Mouse (Mus musculus) CD4-positive, CD25-positive, alpha-beta regulatory T cell, adult 2 months (primary cell): ENCODE data around the gene Doc2a.
A peak's percentile ranks its signal among the peaks of the same experiment; 100 is the strongest.

Experiments
- DNase-seq: peaks from one replicate; pipeline ENCODE4 v3.0.0-alpha.2; 2012; ENCODE audit warnings: low read depth, low spot score

Gene Doc2a

DNA sequence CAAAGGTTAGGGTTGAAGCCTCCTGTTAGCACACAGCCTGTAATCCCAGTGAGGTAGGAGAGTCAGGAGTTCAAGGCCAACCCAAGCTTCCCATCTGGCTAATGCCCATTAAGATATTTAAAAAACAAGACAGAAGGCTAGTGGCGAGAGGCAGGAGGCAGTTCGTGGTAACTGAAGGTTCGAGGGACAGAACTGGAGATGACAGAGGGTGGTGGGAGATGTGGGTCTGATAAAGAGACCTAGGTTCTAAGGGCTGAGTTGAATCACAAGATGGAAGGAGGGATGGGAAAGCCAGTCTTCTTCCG, at the start of gene Doc2a:
Gene Doc2a (plus strand): TSS at position 301 of the 305 bp plus-strand sequence.
- no peak for DNase-seq

DNA sequence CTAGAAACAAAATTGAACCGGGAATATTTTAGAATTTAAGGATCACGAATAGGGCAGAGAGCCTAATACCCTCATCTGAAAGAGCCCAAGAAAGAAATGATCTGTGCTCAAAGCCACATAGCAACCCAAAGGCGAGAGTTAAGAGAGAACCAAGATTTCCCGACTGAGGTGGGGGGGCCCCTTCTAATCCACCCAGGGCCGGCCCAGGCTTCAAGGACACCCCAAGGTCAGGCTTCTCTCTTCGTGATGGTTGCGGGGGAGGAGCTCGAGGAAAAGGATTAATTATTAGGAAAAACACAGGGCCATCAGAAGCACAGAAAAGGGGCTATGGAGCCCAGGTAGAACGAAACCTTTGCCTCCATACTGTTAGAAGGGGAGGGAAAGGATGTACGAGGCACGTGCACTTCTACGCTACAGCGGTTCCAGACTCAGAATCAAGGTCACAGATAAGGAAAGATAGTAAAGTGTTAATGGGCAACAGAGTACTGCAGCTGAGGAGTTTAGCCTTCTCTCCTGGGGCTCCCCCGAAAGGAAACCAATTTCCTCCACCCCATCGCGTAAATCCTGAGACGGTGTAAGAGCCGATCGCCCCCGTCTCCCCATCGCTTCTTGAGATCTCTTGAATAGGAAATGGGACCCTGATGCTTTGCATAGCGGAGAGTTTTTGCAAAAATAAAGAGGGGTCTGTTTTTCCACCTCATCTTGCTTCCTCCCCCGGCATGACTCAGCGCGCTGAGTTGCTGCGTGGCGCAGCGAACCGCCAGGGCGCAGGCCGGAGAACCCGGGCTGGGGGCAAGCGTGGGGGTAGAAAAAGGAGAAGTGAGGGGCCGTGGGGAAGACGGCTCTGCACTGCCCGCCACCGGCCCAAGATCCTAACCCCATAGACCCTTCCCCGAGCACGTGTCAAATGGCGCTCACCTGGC, 48.8 kb upstream of the Doc2a start:
- DNase-seq, result peak; percentile 67

DNA sequence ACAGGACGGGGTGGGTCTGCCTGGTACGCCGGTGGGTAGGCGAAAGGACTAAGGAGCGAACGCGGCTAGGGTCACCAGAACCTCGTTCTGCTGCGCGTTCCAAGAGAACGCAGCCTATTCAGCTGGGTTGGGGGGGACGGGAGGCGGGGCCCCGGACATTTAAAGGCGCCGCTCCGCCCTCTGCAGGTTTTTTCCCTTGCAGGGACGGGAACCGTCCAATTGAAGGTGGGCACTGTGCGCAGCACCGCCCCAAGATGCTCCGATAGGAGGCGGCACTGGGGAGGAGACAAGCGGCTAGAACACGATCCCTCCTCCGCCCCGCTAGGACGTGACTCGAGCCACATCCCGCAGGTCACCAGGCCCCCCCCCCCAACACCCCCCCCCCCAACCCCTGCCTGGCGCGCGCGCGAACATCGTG, 48.2 kb upstream of the Doc2a start:
- peak; percentile 97 for DNase-seq

DNA sequence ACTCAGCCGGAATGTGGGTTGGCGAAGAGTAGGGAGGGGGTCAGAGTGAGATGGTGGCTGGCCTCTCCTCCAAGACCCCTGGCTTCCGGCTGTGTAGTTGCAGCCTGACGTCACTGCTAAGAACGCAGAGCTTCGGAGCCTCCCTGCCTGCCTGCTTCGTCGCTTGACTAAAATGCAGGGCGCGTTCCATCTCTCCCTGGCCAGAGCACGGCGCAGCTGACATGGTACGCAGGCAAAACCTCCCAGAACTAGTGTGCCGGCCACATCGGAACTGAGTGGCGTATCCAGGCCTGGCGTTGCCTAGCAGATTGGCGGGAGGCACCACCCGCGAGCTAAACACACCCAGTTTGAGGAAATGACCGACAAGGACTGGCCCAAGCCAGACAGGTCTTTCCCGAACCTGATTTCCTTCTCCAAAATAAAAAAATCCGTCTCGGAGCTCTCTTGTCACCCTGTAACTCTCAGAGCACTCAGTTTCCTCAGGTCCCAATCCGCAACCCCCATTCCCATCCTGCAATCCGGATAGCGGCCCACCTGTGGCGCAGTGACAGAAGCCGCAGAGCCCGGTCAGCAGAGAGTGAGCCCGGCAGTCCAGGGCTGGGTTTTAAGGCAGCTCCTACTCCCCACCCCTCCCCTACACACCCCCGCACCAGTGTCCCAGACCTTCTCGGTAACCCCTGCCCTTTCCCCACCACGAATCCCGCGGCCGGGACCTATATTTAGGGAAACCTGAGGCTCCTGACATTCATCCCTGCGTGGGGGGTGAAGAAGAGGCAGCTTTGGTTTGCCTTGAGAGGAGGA, 47.5 kb upstream of the Doc2a start:
- DNase-seq, result no peak

DNA sequence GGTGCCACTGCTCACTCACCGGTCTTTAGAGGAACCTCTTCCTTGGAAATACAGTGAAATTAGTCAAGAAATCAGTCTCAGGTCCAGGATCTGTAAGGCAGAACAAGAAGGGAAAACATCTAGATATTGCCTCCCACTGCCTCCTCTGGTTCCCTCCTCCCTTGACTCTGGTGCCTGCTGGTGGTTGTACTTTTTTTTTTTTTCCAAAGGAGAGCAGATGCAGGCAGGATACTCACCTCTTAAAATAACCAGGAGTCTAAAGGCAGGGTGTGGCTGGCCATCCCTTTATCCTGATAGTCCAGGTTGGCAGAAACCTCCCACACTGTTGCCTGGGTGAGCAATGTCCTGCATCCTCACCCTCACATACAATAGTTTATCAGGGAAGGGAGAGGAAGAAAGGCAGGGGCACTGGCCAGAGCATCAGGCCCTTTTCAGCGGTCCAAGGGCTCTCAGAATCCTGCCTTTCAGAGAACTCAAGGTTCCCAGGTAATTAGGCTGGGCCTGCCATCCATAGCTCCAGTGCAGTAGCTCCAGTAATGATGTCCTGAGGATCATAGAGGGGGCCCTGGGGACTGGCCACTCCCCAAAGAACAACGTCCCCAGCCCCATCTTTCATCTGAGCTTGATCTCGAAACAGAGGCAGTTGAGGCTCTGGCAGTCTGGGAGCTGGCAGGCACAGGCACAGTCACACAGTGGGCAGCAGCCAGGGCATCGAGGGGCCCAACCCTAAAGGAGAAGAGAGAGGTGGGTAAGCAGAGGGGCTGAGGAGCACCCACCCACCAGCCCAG, 46.8 kb upstream of the Doc2a start:
- no peak for DNase-seq

- DNase-seq, result no peak
These were observed 46.2 kb upstream of the Doc2a start for GRCm38 (mm10) chr7:126801057-126801422.

DNA sequence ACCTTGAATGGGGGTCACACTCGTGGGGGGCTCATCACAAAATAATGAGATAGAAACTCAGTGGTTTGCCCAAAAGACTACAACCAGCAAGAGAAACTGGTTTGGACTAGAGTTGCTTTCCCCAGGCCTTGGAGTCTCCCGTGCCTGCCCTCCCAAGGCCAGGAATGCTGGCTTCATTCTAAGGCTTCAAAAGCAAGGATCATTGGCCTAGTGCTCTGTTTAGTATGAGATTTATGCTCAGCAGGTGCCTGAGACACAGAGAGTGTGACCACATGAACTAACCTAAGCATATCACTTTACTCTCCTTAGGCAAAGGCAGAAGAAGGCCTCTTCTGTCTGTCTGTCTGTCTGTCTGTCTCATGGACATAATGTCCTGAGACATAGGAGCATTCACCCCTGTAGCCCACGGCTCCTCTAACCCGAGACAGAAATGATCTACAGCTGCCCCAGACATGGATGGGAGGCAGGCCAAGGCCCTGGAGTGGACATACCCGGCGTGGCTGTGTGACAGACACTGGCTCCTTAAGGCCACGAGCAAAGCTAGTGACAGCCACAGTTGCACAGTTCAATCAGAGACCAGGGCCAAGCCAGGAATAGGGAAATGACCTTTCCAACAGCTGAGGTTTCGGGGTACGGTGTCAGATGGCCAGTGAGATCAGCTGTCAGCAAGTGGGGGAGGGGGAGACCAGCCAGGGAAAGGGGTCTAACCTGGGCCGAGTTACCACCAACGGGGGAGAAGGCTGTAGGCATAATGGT, 44.9 kb upstream of the Doc2a start:
- DNase-seq, result no peak

DNA sequence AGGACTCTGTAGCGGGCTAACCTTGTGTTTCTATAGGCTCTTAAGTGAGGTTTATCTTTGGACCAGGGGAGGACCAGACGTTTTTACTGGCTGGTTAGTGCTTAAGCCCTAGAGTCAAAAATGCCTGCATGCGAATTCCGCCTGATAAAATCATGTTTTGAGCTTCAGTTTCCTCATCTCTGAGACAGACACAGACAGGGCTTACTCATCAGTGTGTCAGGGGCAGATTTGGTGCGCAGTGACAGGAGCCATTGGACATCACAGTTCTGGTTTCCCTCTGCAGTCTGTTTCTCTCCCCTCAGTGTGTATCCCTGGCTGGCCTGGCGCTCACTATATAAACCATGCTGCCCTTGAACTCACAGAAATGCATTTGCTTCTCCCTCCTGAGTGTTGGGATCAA, 44.0 kb upstream of the Doc2a start:
- DNase-seq, result no peak

GRCm38 (mm10) chr7:126803751-126804150, 43.5 kb upstream of the Doc2a start:
- no peak for DNase-seq

GRCm38 (mm10) chr7:126806956-126807355, 40.3 kb upstream of the Doc2a start:
- DNase-seq, result no peak

- no peak for DNase-seq
These were observed 39.8 kb upstream of the Doc2a start for GRCm38 (mm10) chr7:126807405-126807804.

DNA sequence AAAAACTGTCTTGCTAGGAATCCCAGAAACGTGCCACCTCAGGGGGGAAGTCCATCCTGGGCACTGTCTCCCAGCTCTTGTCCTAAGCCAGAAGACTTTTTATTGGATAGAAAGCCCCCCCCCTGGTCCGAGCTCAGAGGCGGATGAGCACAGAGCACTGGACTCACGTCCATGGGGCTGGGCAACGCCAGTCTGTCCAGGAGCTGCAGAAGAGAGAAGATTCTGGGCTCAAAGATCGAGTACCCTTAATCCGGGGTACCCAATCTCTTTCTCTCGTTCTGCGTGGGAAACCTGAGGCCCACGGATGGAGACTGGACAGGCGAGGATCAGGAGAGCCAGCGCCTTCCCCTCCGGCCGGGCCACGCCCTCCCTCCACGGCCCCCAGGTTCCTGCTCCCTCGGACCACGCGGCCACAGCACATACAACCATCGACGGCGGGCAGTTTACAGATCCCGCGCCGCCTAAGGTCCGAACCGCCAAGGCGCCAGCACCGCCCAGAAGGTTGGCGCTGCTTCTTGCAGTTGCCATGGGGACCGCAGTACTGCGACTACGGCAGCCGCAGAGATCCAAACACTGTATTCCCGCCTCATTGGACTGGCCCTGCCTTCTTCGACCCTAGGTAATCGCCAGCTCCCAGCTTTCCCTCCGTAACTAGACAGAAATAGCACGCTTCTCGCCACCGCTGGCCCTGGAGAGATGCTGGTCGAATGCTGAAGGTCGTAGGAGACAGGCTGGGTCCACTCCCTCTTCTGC, 38.3 kb upstream of the Doc2a start:
- DNase-seq, result peak; percentile 59

DNA sequence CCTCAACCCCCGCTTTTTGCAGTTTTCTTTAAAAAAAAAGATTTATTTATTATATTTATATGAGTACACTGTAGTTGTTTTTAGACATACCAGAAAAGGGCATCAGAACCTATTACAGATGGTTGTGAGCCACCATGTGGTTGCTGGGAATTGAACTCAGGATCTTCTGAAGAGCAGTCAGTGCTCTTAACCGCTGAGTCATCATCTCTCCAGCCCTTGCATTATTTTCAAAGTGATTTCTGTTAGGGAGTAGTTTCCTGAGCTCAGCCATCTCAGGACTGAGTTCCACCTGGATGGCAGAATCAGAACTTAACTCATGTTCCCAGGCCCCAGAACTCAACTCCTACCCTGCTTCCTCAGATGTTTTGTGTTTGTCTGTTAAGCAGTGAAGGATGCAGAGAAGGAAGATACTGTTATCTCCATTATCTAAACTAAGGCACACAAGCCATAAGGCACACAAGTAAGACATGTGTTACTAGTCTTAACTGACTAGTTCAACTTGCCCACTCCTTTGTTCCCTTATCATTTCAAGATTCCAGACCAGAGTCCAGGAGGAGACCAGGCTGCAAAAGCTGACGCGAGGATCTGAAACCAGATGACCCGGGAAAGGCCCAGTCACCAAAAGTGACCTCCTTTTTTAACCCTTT, 37.4 kb upstream of the Doc2a start:
- no peak for DNase-seq

DNA sequence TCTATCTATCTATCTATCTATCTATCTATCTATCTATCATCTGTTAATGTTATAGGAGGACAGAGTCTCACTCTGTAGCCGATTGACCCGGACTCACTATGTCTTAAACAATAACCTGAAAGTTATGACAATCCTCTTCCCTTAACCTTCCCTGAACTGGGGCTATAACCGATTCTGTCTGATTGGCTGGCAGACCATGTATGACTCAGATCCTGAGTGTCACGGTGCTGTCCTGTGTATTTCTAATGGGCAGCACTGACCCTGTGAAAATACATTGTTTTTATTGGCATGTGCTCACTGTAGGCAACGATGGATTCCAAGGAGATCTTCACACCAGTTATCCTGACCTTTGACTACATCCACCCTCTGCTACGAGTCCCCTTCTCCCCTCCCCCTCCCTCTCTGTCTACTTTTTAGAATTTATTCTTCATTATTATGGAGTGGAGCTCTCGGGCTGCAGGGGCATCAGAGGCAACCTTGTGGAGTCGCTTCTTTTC, 31.4 kb upstream of the Doc2a start:
- no peak for DNase-seq

- no peak for DNase-seq
These were observed 30.7 kb upstream of the Doc2a start for GRCm38 (mm10) chr7:126816494-126816893.

DNA sequence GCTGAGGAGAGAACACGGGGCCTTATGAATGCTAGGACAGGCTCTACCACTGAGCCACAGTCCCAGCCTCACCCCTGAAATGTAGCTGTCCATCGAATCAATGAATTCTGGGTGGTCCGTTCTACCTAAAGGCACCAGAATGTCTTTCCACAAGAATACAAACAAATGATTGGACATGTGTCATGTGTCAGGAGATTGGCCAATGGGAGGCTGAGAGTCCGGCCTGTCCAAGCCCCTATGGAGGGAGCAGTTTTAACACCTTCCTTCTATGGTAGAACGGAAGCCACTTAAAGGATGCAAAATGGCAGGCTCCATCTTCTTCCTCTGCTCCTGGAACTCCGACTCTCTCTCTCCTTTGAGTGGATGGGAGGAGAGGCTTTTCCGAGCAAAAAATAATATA, 29.6 kb upstream of the Doc2a start:
- no peak for DNase-seq

DNA sequence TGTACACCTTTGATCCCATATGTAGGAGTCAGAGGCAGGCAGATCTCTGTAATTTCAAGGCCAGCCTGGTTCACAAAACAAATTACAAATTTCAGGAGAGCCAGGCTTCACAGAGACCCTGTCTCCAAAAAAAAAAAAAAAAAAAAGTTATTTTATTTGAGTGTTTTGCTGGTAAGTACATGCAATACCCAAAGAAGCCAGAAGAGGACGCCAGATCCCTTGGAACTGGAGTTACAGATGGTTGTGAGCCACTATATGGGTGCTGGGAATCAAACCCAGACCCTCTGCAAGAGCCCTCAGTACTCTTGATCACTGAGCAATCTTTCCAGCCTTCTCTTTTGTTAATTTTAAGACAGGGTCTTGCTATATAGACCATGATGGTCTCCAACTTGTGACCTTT, 28.4 kb upstream of the Doc2a start:
- DNase-seq, result no peak

DNA sequence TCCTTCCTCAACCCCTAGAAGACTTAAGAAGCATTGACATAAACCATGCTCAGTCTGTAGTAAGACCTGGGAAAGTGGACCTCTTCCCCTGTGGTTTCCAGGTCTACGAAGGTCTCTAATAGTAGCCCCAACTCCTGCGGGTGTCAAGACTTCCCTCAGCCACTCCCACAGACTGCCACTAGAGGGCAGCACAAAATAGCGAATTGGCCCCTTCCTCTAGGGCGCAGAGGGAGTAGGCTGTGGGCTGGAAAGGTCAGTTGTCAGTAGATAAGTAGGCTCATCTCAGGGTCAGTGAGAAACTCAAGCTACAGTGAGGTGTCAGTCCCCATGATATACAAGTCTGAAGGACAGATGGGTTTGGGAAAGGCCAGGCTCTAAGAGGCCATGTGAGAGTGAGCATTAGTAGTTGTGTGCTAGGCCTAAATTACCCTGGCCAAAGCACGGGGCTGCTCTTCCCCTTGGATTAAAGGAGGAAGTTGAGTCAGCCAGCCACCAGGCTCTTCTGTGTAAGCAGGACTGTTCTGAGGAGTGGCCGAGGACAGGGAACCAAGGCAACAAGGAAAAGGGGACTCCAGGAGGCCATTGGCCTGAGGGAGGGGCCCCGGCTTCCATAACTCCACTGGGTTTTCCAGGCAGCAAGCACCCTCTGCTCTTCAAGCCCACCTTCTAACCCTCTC, 25.2 kb upstream of the Doc2a start:
- DNase-seq, result peak; percentile 87

DNA sequence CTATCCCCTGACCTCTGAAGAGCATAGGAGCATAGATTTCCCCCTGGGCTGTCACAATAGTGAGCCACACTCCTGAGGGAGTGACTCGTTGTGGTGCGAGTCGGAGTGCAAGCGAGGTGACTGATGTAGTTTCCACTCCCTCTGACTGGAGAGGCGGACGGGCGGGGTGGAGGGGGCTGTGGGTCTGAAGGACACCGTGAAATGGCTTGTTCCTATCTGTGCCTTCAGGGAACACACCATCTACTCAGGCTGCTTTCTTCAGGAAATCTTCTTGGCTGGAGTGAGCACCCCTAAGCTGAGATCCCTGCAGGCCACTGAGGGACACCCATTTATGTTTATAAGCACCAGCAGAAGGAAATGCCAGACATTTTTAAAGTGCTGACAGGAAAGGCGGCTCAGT, 24.5 kb upstream of the Doc2a start:
- DNase-seq, result no peak
